ENCODE assay signal across 9 mouse cellular contexts in genomic region chr15:78597729-78598128, GRCm38 (mm10). TPM values are rescaled to one million over a fixed set of nuclear protein-coding genes. Genes with fewer than 3 reads are reported as not detected.
DNase-seq lines count a peak whose midpoint lies in the region; ATAC-seq and TF ChIP-seq lines count a peak whose summit lies in the region.
"Had no signal": no experiment of that assay in that cellular context is flagged by ENCODE, and none has a peak within 500 bp of the region (broad histone marks: within the 10 kb centered on the region; RNA-seq: fewer than 3 reads in every experiment).

No protein-coding gene starts in this region.

- no peaks in the 10 kb centered on the region for H3K4me1 ChIP-seq in lung, postnatal 0 days (ENCODE audit: insufficient read depth, low read depth, low read length)
- H3K4me1 ChIP-seq in stomach, embryonic 16.5 days (ENCODE audit: control insufficient read depth, insufficient read depth, low read length) = no peaks in the 10 kb centered on the region
- H3K4me1 ChIP-seq in forebrain, postnatal 0 days (ENCODE audit: insufficient read depth) = no peaks in the 10 kb centered on the region

- no peak overlapping the region for H3K27ac ChIP-seq in lung, postnatal 0 days (ENCODE audit: low read length)
- no peak overlapping the region for H3K27ac ChIP-seq in stomach, embryonic 16.5 days (ENCODE audit: low read length)
- H3K27ac ChIP-seq in forebrain, postnatal 0 days (ENCODE audit: low read depth, low read length) = no peak overlapping the region

- no peak for TF ChIP-seq CTCF in lung, postnatal 0 days (IDR thresholded peaks at IDR 0.05)
- no peak for TF ChIP-seq CTCF in forebrain, postnatal 0 days (IDR thresholded peaks at IDR 0.05; ENCODE audit: low read depth)

- no peak overlapping the region for H3K4me2 ChIP-seq in lung, postnatal 0 days (replicated peaks; ENCODE audit: low read depth, low read length)
- H3K4me2 ChIP-seq in stomach, embryonic 16.5 days (ENCODE audit: low read depth, low read length) = no peak overlapping the region
- H3K4me2 ChIP-seq in forebrain, postnatal 0 days (ENCODE audit: low read depth) = no peak overlapping the region

- peak; percentile 40 for DNase-seq in right cerebral cortex, postnatal 14 days
- DNase-seq in right cerebral cortex, postnatal 25 days = no peak
- peak; percentile 40 for DNase-seq in lung, postnatal 0 days (ENCODE audit: low spot score)
- no peak for DNase-seq in forebrain, postnatal 0 days
- DNase-seq in frontal cortex, postnatal 36 days (ENCODE audit: low spot score in 2 of 2) = no peak
- DNase-seq in cerebellum, adult 11-12 months = no peak

- no peaks in the 10 kb centered on the region for H3K36me3 ChIP-seq in lung, postnatal 0 days (ENCODE audit: insufficient read depth, low read length)
- H3K36me3 ChIP-seq in stomach, embryonic 16.5 days (ENCODE audit: control insufficient read depth, insufficient read depth, low read length) = no peaks in the 10 kb centered on the region
- no peaks in the 10 kb centered on the region for H3K36me3 ChIP-seq in forebrain, postnatal 0 days (ENCODE audit: insufficient read depth)

- no peak overlapping the region for H3K4me3 ChIP-seq in lung, postnatal 0 days (ENCODE audit: low read depth, low read length)
- no peak overlapping the region for H3K4me3 ChIP-seq in stomach, embryonic 16.5 days (replicated peaks; ENCODE audit: low read length)
- no peak overlapping the region for H3K4me3 ChIP-seq in forebrain, postnatal 0 days (ENCODE audit: low read depth, low read length)

- TF ChIP-seq EP300 in lung, postnatal 0 days (IDR thresholded peaks at IDR 0.05) = no peak

- H3K9ac ChIP-seq in lung, postnatal 0 days (replicated peaks; ENCODE audit: low read depth) = no peak overlapping the region
- H3K9ac ChIP-seq in stomach, embryonic 16.5 days (ENCODE audit: low read length) = no peak overlapping the region
- no peak overlapping the region for H3K9ac ChIP-seq in forebrain, postnatal 0 days

- H3K9me3 ChIP-seq in lung, postnatal 0 days (ENCODE audit: low read length) = no peaks in the 10 kb centered on the region
- H3K9me3 ChIP-seq in stomach, embryonic 16.5 days (replicated peaks; ENCODE audit: control insufficient read depth, low read length) = no peaks in the 10 kb centered on the region
- no peaks in the 10 kb centered on the region for H3K9me3 ChIP-seq in forebrain, postnatal 0 days (ENCODE audit: low read length)

- WGBS in lung, postnatal 0 days = 58% methylated on average over 4 of the region's 4 CpGs
- WGBS in stomach, embryonic 16.5 days = 52% methylated on average over 4 of the region's 4 CpGs
- WGBS in forebrain, postnatal 0 days = 71% methylated on average over 4 of the region's 4 CpGs

- H3K27me3 ChIP-seq in lung, postnatal 0 days (replicated peaks; ENCODE audit: insufficient read depth, low read length) = no peaks in the 10 kb centered on the region
- H3K27me3 ChIP-seq in stomach, embryonic 16.5 days (ENCODE audit: control insufficient read depth, insufficient read depth, low read length) = no peaks in the 10 kb centered on the region
- no peaks in the 10 kb centered on the region for H3K27me3 ChIP-seq in forebrain, postnatal 0 days (ENCODE audit: insufficient read depth, low read length)

- ATAC-seq in inflammation-experienced regulatory T-cells, adult 6 months = peak; percentile 50
- peak; percentile 46 for ATAC-seq in lung, postnatal 0 days
- peak; percentile 37; the same call in 1 of the 2 replicates for ATAC-seq in stomach, embryonic 16.5 days (ENCODE audit: insufficient read depth, low FRiP score)
- no peak for ATAC-seq in forebrain, postnatal 0 days

RNA-seq across cellular contexts. Expression of gene Cyth4, which starts 0.9 kb away (rescaled TPM):
- 100 to 1,000 TPM; 236 to 339 (median 298) TPM for polyA plus RNA-seq in inflammation-experienced regulatory T-cells, adult 6 months (2017; shearing (Covaris generic))
- polyA plus RNA-seq in lung, postnatal 0 days (2015; fragmentation: Nextera tagmentation; extraction: Ambion mirVana) = 14.5 and 16.1 TPM in 2 replicates
- polyA plus RNA-seq in stomach, embryonic 16.5 days (2015; fragmentation: Nextera tagmentation; extraction: Ambion mirVana) = 10.0 and 12.9 TPM in 2 replicates
- 5.5 and 9.8 TPM in 2 replicates for total RNA-seq in forebrain, postnatal 0 days (2014; rRNA removed)
- polyA plus RNA-seq in forebrain, postnatal 0 days (2015; fragmentation: Nextera tagmentation; extraction: Ambion mirVana) = 3.9 and 5.5 TPM in 2 replicates

RNA-seq across cellular contexts. Expression of gene Rac2, which starts 25.1 kb away (rescaled TPM):
- polyA plus RNA-seq in inflammation-experienced regulatory T-cells, adult 6 months (2017; shearing (Covaris generic)) = 1,000 to 10,000 TPM; 2,973 to 4,396 (median 4,109) TPM
- 29.7 and 32.1 TPM in 2 replicates for polyA plus RNA-seq in lung, postnatal 0 days (2015; fragmentation: Nextera tagmentation; extraction: Ambion mirVana)
- 21.1 and 26.2 TPM in 2 replicates for polyA plus RNA-seq in stomach, embryonic 16.5 days (2015; fragmentation: Nextera tagmentation; extraction: Ambion mirVana)
- total RNA-seq in forebrain, postnatal 0 days (2014; rRNA removed) = 1.1 and 1.4 TPM in 2 replicates
- 5.9 and 6.5 TPM in 2 replicates for polyA plus RNA-seq in forebrain, postnatal 0 days (2015; fragmentation: Nextera tagmentation; extraction: Ambion mirVana)

RNA-seq across cellular contexts. Expression of gene Sstr3, which starts 53.2 kb away (rescaled TPM):
- polyA plus RNA-seq in inflammation-experienced regulatory T-cells, adult 6 months (2017; shearing (Covaris generic)) = under 1 TPM in 1 of 3 experiments, not detected in 2; 0.17 TPM
- 0.06 and 0.10 TPM in 2 replicates for polyA plus RNA-seq in lung, postnatal 0 days (2015; fragmentation: Nextera tagmentation; extraction: Ambion mirVana)
- polyA plus RNA-seq in stomach, embryonic 16.5 days (2015; fragmentation: Nextera tagmentation; extraction: Ambion mirVana) = 0.12 and 0.39 TPM in 2 replicates
- 2.8 and 3.3 TPM in 2 replicates for total RNA-seq in forebrain, postnatal 0 days (2014; rRNA removed)
- polyA plus RNA-seq in forebrain, postnatal 0 days (2015; fragmentation: Nextera tagmentation; extraction: Ambion mirVana) = 0.71 and 0.73 TPM in 2 replicates
- total RNA-seq: hematopoietic stem cell, adult 5-6 weeks had no signal

Comparison
In these comparisons a context has a peak if more than half of its experiments do, and no peak if none do; other contexts are left out.
1. DNase-seq: peak in right cerebral cortex, postnatal 14 days (single experiment) and lung, postnatal 0 days (single experiment); none in right cerebral cortex, postnatal 25 days (single experiment), forebrain, postnatal 0 days (single experiment), frontal cortex, postnatal 36 days (0 of 2) and cerebellum, adult 11-12 months (single experiment).
2. RNA of gene Cyth4, which starts 0.9 kb away (polyA plus RNA-seq): 236 to 339 TPM in inflammation-experienced regulatory T-cells, adult 6 months; 14.5 to 16.1 TPM in lung, postnatal 0 days, 10.0 to 12.9 TPM in stomach, embryonic 16.5 days and 3.9 to 5.5 TPM in forebrain, postnatal 0 days; every median in the first group is over 10 times any median in the second.
3. RNA of gene Rac2, which starts 25.1 kb away (polyA plus RNA-seq): 2,973 to 4,396 TPM in inflammation-experienced regulatory T-cells, adult 6 months; 29.7 to 32.1 TPM in lung, postnatal 0 days, 21.1 to 26.2 TPM in stomach, embryonic 16.5 days and 5.9 to 6.5 TPM in forebrain, postnatal 0 days; every median in the first group is over 10 times any median in the second.